Mouse (Mus musculus): Measurements from ENCODE around the gene Usp19.

- TF ChIP-seq CTCF (IDR thresholded peaks at IDR 0.05) = no peak
- TF ChIP-seq EP300 (IDR thresholded peaks at IDR 0.05) = no peak
Measured at GRCm38 (mm10) chr9:108493246-108493645, 2.8 kb downstream of the Usp19 start.

Measured in lung, postnatal 0 days (tissue).